Mouse (Mus musculus) bone marrow, adult 2 months (tissue): Measurements from ENCODE around the gene Mtss1l. TPM values are rescaled to one million over a fixed set of nuclear protein-coding genes. Genes with fewer than 3 reads are reported as not detected.

Source experiments
- H3K27ac ChIP-seq: fragments of 200-500 bp; 2 replicates; pipeline ENCODE4 v1.5.1; 2012; ENCODE audit warnings: low read depth, mild to moderate bottlenecking, control low read depth, inconsistent platforms, low read length; ENCODE audit not compliant: control insufficient read depth, poor library complexity, insufficient read depth
- H3K4me1 ChIP-seq: fragments of 200-500 bp; 2 replicates; pipeline ENCODE4 v1.6.1; 2011; ENCODE audit warnings: low read length; ENCODE audit not compliant: control insufficient read depth, insufficient read depth
- H3K4me3 ChIP-seq: fragments of 200-500 bp; replicated peaks from 2 replicates; pipeline ENCODE3; 2011; ENCODE audit warnings: mild to moderate bottlenecking, low read depth, low read length, control low read depth; ENCODE audit not compliant: control insufficient read depth
- CTCF ChIP-seq: fragments of 200-500 bp; IDR thresholded peaks from 2 replicates; pipeline ENCODE4 v1.5.1; 2011; ENCODE audit warnings: low read length, control low read depth; ENCODE audit not compliant: control insufficient read depth, insufficient read depth
- POLR2A ChIP-seq: fragments of 200-500 bp; IDR thresholded peaks from 2 replicates; pipeline ENCODE4 v1.6.1; 2011; ENCODE audit warnings: low read depth, mild to moderate bottlenecking, control low read depth, low read length, borderline replicate concordance; ENCODE audit not compliant: control insufficient read depth
- WGBS: fragments of 180-500 bp; shearing (Covaris S2); methylation state at CpG from one replicate; pipeline ENCODE4 v1.1.7; 2018; 5-methylcytosine and 5-hydroxymethylcytosine counted together
- polyA plus RNA-seq: library from polyadenylated mRNA; stranded (reverse); fragments of >200 nt; gene quantifications from 2 replicates; pipeline ENCODE4 v1.2.4, GENCODE M21; 2011; ENCODE audit warnings: low replicate concordance; ENCODE audit not compliant: missing spikeins, insufficient read depth, insufficient read length

The Mtss1l gene
- polyA plus RNA-seq, 1 experiment, result 7.6 TPM

DNA sequence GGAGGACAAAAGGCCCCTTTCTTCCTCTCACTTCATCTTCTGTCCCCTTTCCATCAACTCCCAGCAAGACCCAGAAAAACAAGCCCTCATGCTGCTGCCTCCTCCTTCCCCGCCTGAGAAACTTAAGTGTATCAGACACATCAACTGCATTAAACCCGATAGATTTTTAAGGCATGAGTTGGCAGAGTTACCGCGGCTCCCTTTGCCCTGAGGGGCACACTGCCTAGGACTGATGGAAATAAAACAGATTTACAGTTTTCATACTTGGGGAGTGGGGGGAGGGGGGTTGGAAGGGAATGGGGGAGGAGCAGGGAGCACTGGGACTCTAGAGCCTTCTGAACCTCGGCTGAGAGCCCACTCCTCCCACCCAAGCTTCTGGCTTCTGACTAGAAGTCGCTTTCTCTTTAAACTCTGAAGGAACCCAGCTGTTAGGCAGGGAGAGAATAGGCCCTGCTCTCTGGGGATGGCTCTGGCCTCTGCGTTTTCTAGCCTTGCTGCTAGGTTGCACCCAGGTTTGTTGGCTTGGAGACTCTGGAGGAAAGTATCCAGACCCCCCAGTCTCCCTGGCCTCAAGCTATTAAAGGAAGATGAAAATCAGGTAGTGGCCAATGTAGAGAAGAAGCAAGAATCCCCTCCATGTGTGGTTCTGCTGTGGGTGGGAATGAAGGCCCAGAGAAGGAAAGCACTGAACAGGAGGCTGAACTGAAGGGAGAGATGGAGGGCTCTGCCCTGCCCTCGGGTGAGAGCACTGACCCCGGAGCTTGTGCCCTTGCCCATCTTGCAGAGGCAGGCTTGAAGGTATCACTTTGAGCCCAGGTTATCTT is 18.4 kb upstream of the Mtss1l start:
- Histone ChIP-seq H3K4me3 (no peak overlapping the region), H3K4me1 (no peaks in the 10 kb centered on the region), H3K27ac (no peak overlapping the region)
- WGBS, result 82% methylated on average over 9 of the region's 9 CpGs
- no peak for TF ChIP-seq CTCF
- TF ChIP-seq POLR2A, result no peak

DNA sequence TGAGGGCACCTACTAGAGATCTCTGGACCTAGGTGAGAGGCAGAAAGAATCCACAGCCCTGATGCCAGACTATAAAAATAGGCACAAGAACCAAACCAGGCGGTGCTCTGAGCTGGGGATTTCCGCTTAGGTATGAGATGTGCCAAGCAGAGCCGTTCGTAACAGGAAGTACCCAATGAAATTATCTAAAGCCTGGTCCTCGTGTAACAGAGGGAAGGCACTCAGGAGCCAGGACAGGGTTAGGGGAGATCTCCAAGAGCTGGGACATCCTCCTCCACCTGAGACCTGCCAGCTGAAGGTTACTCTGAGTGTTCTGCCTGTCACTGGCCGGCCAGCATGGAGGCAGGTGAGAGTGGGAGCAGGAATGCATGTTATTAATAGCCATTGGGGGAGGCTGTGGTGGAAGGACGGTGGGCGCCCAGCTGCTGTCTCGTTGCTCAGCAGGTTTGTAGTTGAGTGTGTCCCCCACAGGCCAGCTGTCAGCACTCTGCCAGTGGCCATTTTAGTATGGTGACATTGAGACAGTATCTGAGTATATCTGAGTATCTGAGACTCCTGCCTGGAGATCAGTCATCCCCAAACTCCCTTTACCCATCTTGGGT is 17.7 kb upstream of the Mtss1l start:
- 70% methylated on average over 9 of the region's 9 CpGs for whole genome bisulfite sequencing
- no peak overlapping the region for H3K4me3 ChIP-seq
- H3K27ac ChIP-seq, result no peak overlapping the region
- TF ChIP-seq POLR2A, result no peak
- no peak for TF ChIP-seq CTCF
- no peaks in the 10 kb centered on the region for H3K4me1 ChIP-seq

DNA sequence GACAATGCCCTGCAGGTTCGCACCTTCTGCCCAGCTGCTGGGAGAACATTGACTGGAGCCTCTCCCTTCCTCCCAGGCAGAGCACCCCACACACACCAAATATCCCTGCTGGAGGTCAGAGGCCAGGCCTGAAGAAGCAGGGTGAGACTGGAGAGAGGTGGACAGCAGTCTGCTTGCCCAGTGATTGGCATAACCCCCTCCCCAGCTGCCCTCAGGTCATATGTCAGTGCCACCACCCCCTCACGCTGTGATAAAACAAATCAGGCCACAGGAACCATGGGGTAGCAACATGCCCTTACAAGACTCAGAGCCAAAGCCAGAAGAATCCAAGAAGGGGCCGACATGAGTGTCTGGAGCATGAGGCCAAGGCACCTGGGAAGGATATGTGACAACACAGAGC is 17.2 kb upstream of the Mtss1l start:
- 88% methylated on average over 3 of the region's 3 CpGs for WGBS
- Histone ChIP-seq H3K27ac (no peak overlapping the region), H3K4me1 (no peaks in the 10 kb centered on the region), H3K4me3 (no peak overlapping the region)
- TF ChIP-seq POLR2A, result no peak
- TF ChIP-seq CTCF, result no peak

DNA sequence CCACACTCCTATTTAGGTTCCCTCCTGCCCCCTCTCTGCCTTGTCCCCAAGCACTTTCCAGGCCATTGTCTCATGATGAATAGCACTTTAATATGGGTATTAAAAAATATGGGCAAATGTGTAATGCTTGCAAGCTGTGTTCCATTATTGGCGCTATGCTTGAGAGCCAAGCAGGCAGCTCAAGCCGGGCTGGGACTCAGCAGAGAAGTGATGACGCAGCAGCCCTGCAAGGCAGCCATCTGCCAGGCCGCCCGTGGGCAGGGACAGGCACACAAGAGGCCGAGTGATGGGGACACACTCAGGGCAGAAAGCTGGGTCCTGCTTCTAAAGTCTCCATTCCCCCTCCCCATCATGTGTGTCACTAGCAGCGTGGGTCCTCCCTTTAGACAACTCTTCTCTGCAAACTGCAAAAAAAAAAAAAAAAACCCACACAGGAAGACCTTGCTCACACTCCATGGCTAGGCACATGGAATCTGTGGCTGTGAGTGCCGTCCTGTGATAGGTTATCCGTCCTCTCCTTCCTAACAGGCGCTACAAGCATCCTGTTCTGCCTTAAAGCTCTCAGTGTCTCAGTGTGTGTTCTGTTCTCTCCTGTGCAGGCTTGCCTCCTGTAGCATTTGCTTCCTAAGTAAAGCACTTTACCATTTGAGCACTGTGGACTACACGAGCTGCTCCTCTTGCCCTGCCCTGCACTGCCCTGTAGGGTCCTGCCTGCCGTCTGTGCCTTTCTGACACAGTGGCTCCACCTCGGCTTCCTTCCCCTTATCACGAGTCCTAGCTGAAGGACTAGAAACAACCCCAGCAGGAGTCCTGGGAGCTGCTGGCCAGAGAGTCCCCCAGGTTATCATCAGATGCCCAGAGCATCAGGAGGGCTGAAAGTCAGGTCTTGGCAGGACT is 15.6 kb upstream of the Mtss1l start:
- no peak for TF ChIP-seq POLR2A
- TF ChIP-seq CTCF, result no peak
- no peak overlapping the region for H3K4me3 ChIP-seq
- H3K27ac ChIP-seq, result no peak overlapping the region
- WGBS, result 69% methylated on average over 14 of the region's 14 CpGs
- no peaks in the 10 kb centered on the region for H3K4me1 ChIP-seq

DNA sequence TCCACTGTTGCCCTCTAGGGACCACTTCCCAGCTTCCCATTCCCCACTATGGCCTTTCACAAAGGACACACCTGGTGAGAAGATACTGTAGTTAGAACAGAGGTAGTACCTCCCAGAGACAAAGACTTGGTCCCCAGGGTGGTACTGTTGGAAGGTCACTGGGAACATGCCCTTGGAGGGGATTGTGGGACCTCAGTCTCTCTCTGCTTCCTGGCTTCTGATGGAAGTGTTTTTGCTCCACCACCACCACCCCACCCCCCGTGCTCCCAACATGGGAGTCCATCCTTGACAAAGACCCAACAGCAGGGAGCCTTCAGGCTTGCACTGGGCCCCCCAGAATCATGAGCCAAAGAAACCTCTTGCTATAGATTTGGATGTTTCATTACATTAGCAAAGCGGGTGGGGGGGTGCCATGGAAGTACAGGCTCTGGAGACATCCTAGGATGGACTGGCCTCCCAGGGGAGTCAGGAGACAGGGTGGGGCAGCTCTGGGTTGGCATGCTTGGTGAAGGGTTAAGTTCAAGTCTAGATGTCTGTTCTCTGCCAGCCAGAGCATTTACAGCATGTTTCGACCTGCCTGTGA is 14.9 kb upstream of the Mtss1l start:
- WGBS, result 84% methylated on average over 3 of the region's 3 CpGs
- Histone ChIP-seq H3K4me3 (no peak overlapping the region), H3K4me1 (no peaks in the 10 kb centered on the region), H3K27ac (no peak overlapping the region)
- TF ChIP-seq POLR2A (no peak), CTCF (no peak)

DNA sequence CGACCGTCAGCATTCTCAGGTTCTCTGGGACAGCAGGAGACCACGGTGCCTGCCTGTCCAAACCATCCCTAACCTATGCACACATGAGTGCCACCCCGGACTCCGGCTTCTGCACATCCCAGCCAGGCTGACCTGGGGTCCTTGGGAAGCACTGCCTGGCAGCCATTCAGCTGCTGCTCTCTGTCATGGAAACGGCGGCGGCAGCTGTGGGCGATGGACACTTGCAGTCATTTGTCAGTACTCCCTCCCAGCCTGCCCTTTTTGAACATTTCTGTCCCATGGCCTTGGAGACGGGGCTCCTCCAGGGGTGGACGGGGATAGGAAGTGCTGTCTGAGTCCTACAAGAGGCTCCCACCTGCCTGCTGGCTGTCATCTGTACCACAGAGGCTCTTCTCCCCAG is 12.8 kb upstream of the Mtss1l start:
- H3K4me3 ChIP-seq, result no peak overlapping the region
- H3K4me1 ChIP-seq, result no peaks in the 10 kb centered on the region
- WGBS, result 92% methylated on average over 11 of the region's 11 CpGs
- H3K27ac ChIP-seq, result no peak overlapping the region
- TF ChIP-seq CTCF, result no peak

DNA sequence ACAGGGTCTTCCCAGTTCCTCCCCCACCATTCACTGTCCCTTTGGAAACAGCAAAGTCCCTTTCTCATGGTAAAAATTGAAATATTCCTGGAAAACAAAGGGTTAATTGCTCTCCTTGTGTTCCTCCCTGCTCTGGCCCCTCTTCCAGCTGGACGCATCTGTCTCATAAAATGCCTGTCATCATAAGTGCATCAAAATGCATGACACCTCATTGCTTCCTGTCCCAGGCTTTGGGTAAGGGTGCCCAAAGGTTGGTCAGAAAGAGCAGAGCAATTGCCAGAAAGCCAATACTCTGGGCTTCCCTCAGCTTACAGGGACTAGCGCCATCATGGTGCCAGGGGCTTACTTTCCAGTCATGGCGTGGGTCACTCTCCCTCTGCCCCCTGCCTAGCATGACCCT is 10.7 kb upstream of the Mtss1l start:
- H3K4me3 ChIP-seq, result no peak overlapping the region
- H3K4me1 ChIP-seq, result no peaks in the 10 kb centered on the region
- 84% methylated on average over 3 of the region's 3 CpGs for WGBS
- no peak overlapping the region for H3K27ac ChIP-seq
- TF ChIP-seq POLR2A (no peak), CTCF (no peak)

DNA sequence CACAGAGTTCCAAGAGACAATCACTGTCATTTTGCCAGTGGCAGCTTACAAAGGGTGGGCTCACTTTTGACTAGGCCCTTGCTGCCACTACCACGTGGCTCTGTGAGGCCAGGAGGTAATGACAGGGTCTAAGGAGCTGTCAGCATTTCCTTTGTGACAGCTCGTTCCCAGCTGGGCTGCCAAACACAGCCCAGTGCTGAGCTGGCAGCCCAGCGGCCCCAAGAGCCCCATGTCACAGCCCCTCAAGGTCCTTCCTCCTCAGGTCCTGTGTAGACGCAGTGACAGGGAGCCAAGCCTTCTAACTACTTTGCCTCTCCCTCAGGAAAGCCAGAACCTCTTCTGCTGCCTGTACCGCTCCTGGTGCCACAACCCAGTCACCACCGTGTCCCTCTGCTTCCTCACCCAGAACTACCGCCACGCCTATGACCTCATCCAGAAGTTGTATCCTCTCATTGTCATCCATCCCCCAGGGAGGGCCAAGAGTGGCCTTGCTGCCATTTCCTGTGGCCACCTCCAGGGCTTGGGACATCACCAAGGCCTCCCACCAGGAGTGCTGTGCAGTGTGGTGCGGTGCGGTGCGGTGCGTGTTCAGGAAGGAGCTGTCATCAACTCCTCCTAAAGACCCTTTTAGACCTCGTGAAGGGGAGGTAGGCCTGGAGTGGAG is 9.9 kb upstream of the Mtss1l start:
- Histone ChIP-seq H3K27ac (no peak overlapping the region), H3K4me3 (no peak overlapping the region), H3K4me1 (no peaks in the 10 kb centered on the region)
- 73% methylated on average over 13 of the region's 13 CpGs for WGBS
- no peak for TF ChIP-seq CTCF
- TF ChIP-seq POLR2A, result no peak
